Mouse (Mus musculus): ENCODE data around the gene 4933434E20Rik. TPM values are rescaled to one million over a fixed set of nuclear protein-coding genes. Genes with fewer than 3 reads are reported as not detected.

Gene 4933434E20Rik
- total RNA-seq, 2 experiments from 2014 or later, result 81.3 to 83.7 TPM

Small RNA genes lying within 50 kb of the gene (microRNA-seq; reads per million reads assigned to microRNA genes)
- 13.1 reads per million, percentile 24 among the genes with 10 or more reads in this experiment for gene Mir190b
- 1.3 reads per million for gene Mir7669

Other genes starting within 250 kb of the 4933434E20Rik start
- gene She, start 220.3 kb upstream of the 4933434E20Rik start, total RNA-seq (2021), result 10 to 100 TPM; 16.2 to 16.9 TPM
- 1 to 10 TPM; 3.7 to 6.4 TPM for gene Il6ra, start 138.4 kb upstream of the 4933434E20Rik start, total RNA-seq (2021)
- gene Atp8b2, start 88.1 kb upstream of the 4933434E20Rik start, total RNA-seq (2021), result 10 to 100 TPM; 79.0 to 80.9 TPM
- 100 to 1,000 TPM in 1 of 2 experiments, 10 to 100 TPM in 1; 91.3 to 102 TPM for gene Hax1, start 52.9 kb upstream of the 4933434E20Rik start, total RNA-seq (2021)
- 100 to 1,000 TPM; 217 to 233 TPM for gene Ubap2l, start 992 bp downstream of the 4933434E20Rik start, total RNA-seq (2021)
- 100 to 1,000 TPM; 234 to 246 TPM for gene Tpm3, start 21.0 kb downstream of the 4933434E20Rik start, total RNA-seq (2021)
- under 1 TPM; 0.45 to 0.48 TPM for gene Nup210l, start 52.5 kb downstream of the 4933434E20Rik start, total RNA-seq (2021)
- gene Rps27, start 162.0 kb downstream of the 4933434E20Rik start, total RNA-seq (2021), result 1,000 to 10,000 TPM; 2,496 to 2,695 TPM
- 10 to 100 TPM; 52.7 to 56.4 TPM for gene Rab13, start 162.1 kb downstream of the 4933434E20Rik start, total RNA-seq (2021)
- gene Jtb, start 180.0 kb downstream of the 4933434E20Rik start, total RNA-seq (2021), result 10 to 100 TPM; 62.8 to 64.6 TPM
- gene Creb3l4, start 191.9 kb downstream of the 4933434E20Rik start, total RNA-seq (2021), result under 1 TPM; 0.87 to 0.98 TPM
- gene Slc39a1, start 196.5 kb downstream of the 4933434E20Rik start, total RNA-seq (2021), result 100 to 1,000 TPM; 136 TPM
- 10 to 100 TPM; 57.6 to 57.9 TPM for gene Crtc2, start 202.5 kb downstream of the 4933434E20Rik start, total RNA-seq (2021)
- 10 to 100 TPM; 15.5 to 17.4 TPM for gene Dennd4b, start 213.5 kb downstream of the 4933434E20Rik start, total RNA-seq (2021)
- gene Gatad2b, start 241.5 kb downstream of the 4933434E20Rik start, total RNA-seq (2021), result 100 to 1,000 TPM in 1 of 2 experiments, 10 to 100 TPM in 1; 90.7 to 105 TPM

Data from adrenal gland, postnatal 4 days (tissue).